Mouse (Mus musculus) Muller cell, postnatal 12 days (primary cell): ENCODE measurements around the gene Efcab2.

ENCODE experiments used
- DNase-seq: peaks from one replicate; pipeline ENCODE4 v3.0.0-alpha.2; 2015; ENCODE audit errors: inconsistent ontology term

Efcab2 gene

GRCm38 (mm10) chr1:178405951-178406711 lies at the start of gene Efcab2:
Gene Efcab2 (plus strand): TSS chr1:178406085.
- peak; percentile 99 for DNase-seq

DNA sequence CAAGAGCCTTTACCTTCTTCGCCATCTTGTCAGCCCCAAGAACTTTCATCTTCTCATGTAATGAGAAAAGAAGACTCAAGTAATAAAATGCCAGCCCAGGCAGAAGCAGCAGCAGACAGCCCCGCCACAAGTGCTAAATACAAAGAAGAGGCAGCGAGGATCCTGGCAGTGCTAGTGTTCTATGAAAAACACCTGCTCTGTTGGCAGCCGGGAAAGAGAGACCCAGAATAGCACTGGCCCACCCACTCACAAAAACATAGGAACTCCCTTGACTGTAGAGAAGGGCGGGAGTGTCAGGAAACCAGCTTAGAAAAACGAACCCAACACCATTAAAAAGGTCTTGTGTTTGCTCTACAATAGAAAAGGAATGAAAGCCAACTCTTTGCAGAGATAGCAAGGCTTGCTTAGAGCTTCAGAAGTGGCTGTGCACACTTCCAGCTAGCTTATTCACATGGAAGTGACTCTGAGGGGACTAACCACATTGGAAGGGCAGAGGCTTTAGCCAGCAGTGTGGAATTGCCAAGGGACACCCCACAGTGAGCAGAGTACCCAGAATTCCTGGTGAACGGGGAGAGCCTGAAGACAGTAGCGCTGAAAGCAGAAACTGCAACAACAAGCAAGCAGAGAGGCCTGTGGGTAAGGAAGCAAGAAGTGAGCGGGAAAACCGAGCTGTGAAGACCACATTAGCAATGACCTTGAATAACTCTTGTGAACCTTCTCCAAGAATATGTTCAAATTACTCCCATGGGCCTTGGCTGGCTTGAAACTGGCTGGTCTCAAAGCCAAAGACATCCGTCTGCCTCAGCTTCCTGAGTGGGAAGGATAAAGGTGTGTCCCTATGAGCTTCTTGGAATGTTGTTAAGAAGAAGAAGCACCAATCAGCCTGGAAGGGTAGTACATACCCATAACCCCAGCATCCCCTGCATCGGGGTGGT lies 47.8 kb upstream of the Efcab2 start:
- DNase-seq: no peak

DNA sequence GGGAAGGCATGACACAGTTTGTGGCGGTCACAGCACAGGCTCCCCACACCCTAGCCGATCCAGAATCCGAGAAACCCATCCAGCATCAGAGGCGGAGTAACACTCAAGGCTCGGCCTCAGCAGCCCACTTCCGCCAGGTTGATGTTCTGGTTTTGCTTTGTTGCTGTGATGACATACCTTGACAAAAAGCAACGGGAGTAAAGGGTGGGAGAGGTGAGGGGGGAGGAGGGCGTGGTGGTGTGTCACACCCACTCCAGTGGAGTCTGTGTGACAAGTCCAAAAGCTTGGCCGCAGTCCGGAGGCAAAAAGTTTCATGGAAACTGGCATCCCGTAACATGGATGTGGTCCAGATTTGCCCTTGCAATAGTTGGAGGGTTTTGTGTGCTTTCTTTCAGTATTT lies 45.6 kb upstream of the Efcab2 start:
- no peak for DNase-seq

DNA sequence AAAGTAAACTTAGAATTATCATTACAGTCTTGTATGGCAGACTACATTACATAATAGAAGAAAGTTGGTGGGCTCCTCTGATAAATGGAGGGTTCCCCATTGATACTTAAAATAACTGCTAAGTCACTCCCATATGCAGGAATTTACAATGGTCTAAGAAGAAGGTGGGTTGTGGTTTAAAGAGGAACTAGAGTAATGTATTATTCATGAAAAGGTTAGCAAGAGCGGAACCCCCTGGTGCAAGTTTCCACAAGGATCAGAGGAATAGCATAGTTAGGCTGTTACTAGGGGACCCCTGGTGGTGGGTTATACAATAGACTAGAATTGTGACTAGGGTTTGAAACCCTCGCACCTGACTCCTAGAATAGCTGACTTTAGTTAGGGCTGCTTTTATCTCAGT lies 45.2 kb upstream of the Efcab2 start:
- DNase-seq: no peak

DNA sequence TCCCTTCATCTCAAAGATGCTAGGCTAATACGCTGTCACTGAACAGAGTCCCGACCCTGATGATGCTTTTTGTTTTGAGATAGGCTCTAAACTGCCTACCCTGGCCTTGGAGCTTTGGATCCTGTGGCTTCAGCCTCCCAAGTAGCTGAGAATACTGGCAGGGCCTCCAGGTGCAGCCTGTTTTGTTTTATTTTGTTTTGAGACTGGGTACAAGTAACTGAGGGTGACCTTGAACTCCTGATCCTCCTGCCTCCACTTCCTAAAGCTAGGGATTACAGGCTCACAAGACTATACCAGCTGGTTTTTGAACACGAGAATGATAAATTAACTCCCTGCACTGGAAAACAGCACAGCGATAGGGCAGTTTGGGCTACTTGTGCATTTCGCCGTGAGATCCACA lies 40.7 kb upstream of the Efcab2 start:
- no peak for DNase-seq

- no peak for DNase-seq
Measured at GRCm38 (mm10) chr1:178368121-178368520, 37.8 kb upstream of the Efcab2 start.

GRCm38 (mm10) chr1:178368548-178369271 lies 37.2 kb upstream of the Efcab2 start:
- peak; percentile 94 for DNase-seq

GRCm38 (mm10) chr1:178369272-178369651 lies 36.6 kb upstream of the Efcab2 start:
- peak; percentile 63 for DNase-seq

GRCm38 (mm10) chr1:178372681-178373080 lies 33.2 kb upstream of the Efcab2 start:
- no peak for DNase-seq

DNA sequence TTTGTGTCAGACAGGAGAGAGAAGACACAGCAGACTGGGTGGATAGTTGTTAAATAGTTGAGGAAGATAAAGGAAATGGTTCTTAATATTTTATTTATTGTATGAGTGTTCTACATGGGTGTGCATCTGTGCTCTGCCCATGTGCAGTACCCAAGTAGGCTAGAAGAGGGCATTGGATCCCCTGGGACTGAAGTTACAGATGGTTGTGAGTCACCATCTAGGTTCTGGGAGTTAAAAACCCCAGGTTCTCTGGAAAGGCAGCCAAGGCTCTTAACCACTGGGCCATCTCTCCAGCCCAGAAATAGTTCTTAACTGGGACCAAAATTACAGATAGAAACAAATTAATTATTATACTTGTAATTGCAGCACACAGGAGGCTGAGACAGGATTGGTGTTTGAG lies 30.5 kb upstream of the Efcab2 start:
- no peak for DNase-seq

DNA sequence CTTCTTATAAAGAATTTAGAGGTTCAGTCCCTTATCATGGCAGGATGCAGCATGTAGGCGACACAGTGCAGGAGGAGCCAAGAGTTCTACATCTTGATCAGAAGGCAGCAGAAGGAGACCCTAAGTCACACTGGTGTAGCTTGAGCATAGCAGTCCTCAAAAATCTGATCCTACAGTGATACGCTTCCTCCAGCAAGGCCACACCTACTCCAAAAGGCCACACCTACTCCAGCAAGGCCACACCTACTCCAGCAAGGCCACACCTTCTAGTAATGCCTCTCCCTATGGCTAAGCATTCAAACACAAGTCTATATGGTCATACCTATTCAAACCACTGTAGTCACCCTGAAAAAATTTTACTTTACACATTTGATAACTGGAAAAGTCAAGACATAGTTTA lies 29.8 kb upstream of the Efcab2 start:
- no peak for DNase-seq

DNA sequence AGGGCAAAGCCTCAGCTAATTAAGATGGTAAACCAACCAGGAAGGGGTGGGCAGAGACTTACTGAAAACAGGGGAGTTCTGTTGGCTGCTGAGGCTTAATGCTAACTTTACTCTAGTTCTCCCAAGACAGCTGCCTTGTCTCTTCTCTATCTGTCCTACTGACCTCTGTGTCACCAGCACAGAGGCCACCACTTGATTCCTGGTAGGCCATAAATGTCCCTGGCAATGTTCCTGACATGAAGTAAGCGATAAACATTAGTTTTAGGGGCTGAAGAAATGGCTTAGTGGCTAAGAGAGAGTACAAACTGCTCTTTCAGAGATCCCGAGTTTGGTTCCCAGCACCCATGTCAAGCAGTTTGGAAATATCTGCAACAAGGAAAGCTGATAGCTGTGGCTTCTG lies 29.0 kb upstream of the Efcab2 start:
- no peak for DNase-seq

- DNase-seq: no peak
Measured at GRCm38 (mm10) chr1:178378115-178378514, 27.8 kb upstream of the Efcab2 start.

- no peak for DNase-seq
Measured at GRCm38 (mm10) chr1:178379224-178379623, 26.7 kb upstream of the Efcab2 start.

GRCm38 (mm10) chr1:178382165-178382564 lies 23.7 kb upstream of the Efcab2 start:
- no peak for DNase-seq

DNA sequence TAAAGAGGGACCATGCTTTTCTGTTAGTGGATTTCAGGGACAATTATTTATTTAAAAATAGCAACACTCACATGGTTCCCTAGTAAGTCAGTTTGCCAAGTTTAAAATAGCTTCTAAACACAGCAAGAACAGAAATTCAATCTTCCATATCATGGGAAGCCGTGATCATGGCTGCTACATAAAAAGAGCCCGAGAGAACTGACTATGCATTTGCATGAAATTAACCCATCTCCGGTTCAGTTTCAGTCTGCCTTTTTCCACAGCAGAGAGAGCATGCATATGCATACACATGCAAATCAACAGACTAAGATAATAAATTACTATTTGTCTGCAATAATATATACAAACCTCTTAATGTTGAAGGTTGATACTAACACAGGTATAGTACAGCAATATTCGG lies 17.1 kb upstream of the Efcab2 start:
- no peak for DNase-seq

DNA sequence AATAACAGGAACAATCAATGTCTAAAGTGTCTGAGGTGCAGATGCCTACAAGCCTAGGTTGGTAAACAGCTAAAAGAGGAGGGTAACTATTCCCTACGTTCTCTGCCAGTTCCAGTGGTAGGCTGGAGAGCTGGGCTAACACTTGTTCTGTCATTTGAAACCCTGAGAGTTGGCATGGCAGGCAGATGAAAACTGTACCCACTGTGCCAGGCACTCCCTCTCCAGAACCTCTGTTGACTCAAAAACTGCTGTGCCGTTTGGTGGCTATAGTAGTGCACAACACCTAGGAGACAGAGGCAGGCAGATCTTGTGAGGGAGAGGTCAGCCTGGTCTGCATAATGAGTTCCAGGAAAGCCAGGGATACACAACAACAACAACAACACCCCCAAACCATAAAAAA lies 16.5 kb upstream of the Efcab2 start:
- DNase-seq: no peak

- no peak for DNase-seq
Measured at GRCm38 (mm10) chr1:178392970-178393369, 12.9 kb upstream of the Efcab2 start.

- no peak for DNase-seq
Measured at GRCm38 (mm10) chr1:178395091-178395490, 10.8 kb upstream of the Efcab2 start.

- DNase-seq: no peak
Measured at GRCm38 (mm10) chr1:178396383-178396782, 9.5 kb upstream of the Efcab2 start.

- no peak for DNase-seq
Measured at GRCm38 (mm10) chr1:178399879-178400278, 6.0 kb upstream of the Efcab2 start.

GRCm38 (mm10) chr1:178400652-178401051 lies 5.2 kb upstream of the Efcab2 start:
- no peak for DNase-seq
